Mouse (Mus musculus) cerebellum, adult 2 months (tissue): ENCODE measurements at regions not wholly inside any gene's neighbourhood (a gene's known extent, or its start where the extent isn't known, plus 50 kb on each side); places are given as distances from the start of the nearest gene placed in this dataset.

Experiments used
- DNase-seq, 2 experiments: peaks; one replicate each; pipeline ENCODE4 v3.0.0; 2021
- H3K27ac ChIP-seq: fragments of 200-500 bp; 2 replicates; pipeline ENCODE4 v1.5.1; 2012; ENCODE audit warnings: low read length, control low read depth, inconsistent platforms; ENCODE audit not compliant: insufficient read depth
- H3K27me3 ChIP-seq: fragments of 200-500 bp; 2 replicates; pipeline ENCODE4 v1.6.1; 2012; ENCODE audit warnings: inconsistent platforms, mild to moderate bottlenecking, low read length, moderate library complexity; ENCODE audit not compliant: control insufficient read depth, insufficient read depth
- H3K4me1 ChIP-seq: fragments of 200-500 bp; 2 replicates; pipeline ENCODE4 v1.6.1; 2011; ENCODE audit warnings: low read length; ENCODE audit not compliant: control insufficient read depth, insufficient read depth
- H3K4me3 ChIP-seq: fragments of 200-500 bp; replicated peaks from 2 replicates; pipeline ENCODE3; 2011; ENCODE audit warnings: mild to moderate bottlenecking, low read depth, low read length, control low read depth; ENCODE audit not compliant: insufficient read depth
- CTCF ChIP-seq: fragments of 200-500 bp; IDR thresholded peaks from 2 replicates; pipeline ENCODE4 v1.5.1; 2011; ENCODE audit warnings: low read depth, mild to moderate bottlenecking, control low read depth, low read length, moderate library complexity, borderline replicate concordance; ENCODE audit not compliant: insufficient read depth
- POLR2A ChIP-seq: fragments of 200-500 bp; IDR thresholded peaks from 2 replicates; pipeline ENCODE4 v1.6.1; 2011; ENCODE audit warnings: low read length, control low read depth, borderline replicate concordance; ENCODE audit not compliant: insufficient read depth
- WGBS: fragments of 180-500 bp; shearing (Covaris S2); methylation state at CpG from one replicate; pipeline ENCODE4 v1.1.7; 2018; 5-methylcytosine and 5-hydroxymethylcytosine counted together

DNA sequence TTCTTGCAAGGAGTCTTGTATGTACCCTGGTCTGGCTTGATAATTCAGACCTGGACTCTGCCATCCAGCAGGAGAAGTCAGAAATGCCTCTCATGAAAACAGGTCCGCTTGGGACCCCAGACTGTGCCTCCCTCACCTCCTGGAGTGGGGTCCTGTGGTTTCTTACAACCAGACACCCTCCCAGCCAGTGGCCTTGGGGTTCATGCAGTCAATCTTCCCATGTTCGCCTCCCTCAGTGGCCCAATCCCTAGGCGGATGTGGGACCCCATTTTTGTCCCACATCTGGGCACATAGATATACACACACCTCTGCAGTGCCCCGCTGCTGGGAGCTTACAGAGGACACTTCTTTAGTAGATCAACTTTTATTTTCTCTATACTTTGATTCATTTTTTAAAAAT lies 217.7 kb downstream of the Lrfn2 start:
- Histone ChIP-seq H3K4me1 (peaks cover 22% of the 10 kb centered on the region), H3K27ac (no peak overlapping the region), H3K4me3 (no peak overlapping the region), H3K27me3 (no peaks in the 10 kb centered on the region)
- DNase-seq: no peak
- TF ChIP-seq POLR2A: no peak
- 95% methylated on average over 4 of the region's 4 CpGs for WGBS

DNA sequence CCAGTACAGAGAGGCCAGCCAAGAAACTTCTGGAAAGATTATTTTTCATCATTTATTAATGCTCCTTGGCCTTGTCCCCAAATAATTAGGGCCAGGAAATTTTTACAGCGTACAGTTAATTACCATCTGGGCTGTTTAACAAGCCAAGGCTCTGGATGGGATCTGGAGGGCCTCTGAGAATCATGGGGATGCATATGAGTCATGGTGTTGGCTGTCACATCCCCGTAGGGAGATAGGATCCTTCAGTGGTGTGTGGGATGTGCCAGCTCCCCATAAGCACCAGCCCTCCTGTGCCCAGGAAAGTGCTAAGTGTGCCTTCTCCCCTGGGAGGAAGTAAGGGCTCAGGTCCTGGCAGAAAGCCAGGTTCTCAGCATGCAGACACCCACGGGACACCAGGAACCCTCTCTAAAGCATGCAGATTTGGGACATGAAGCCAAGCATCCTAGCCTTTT lies 218.8 kb downstream of the Lrfn2 start:
- TF ChIP-seq POLR2A (no peak), CTCF (no peak)
- DNase-seq: peak; percentile 58 to 75
- Histone ChIP-seq H3K4me3 (no peak overlapping the region), H3K27ac (no peak overlapping the region), H3K4me1 (peaks cover 26% of the 10 kb centered on the region), H3K27me3 (no peaks in the 10 kb centered on the region)
- WGBS: 11% methylated on average over 3 of the region's 3 CpGs

DNA sequence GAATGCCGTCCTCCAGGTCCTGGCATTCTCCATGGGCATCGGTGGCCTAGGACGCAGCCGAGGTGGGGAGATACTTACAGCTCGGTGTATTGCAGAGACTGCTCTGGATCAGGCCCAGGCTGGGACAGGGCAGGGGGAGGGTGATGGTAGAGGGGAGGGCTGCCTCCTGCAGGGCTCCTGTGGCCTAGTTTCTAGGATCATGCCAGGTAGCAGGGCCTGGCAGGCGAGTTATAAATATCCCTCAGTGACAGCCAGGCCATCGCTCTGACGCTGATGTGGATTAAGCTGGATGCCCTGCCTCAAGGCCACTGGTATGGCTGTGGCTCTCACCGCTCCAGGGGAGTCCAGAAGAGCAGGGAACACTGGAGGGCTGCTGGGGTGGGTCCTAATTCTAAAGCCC lies 221.8 kb downstream of the Lrfn2 start:
- TF ChIP-seq CTCF: no peak
- WGBS: 38% methylated on average over 9 of the region's 9 CpGs
- H3K4me3 ChIP-seq: no peak overlapping the region

DNA sequence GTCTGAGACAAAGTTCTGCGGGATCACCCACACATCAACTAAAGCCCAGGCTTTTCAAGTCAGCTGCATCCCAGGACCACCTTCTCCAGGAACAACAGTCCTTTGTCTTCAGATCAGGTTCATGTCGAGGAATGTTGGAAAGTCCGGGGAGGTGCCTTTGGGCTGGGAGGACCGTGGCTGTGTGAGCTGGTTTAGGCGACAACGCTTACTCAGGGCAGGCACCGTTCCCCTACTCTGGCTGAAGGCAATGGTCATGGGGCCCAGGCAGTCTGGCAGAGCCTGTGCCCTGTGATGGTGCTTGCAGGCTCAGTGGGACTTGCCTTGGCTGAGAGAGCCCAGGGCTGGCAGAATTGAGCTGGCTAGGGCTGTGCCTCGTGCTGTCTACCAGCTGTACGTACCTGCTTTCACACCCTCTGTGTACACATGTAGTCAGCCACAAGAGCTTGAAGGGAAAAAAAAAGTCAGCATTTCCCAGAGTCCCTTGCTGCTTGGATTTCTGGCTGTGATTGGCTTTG lies 222.9 kb downstream of the Lrfn2 start:
- Histone ChIP-seq H3K4me1 (peaks cover 26% of the 10 kb centered on the region), H3K27ac (no peak overlapping the region), H3K27me3 (no peaks in the 10 kb centered on the region), H3K4me3 (no peak overlapping the region)
- DNase-seq: peak in 1 of 2 experiments; percentile 24
- TF ChIP-seq POLR2A (no peak), CTCF (no peak)
- WGBS: 67% methylated on average over 9 of the region's 9 CpGs

More for the DNA sequence above, 221.8 kb downstream of the Lrfn2 start:
- DNase-seq: peak in 1 of 2 experiments; percentile 45
- Histone ChIP-seq H3K27ac (no peak overlapping the region), H3K27me3 (no peaks in the 10 kb centered on the region), H3K4me1 (peaks cover 26% of the 10 kb centered on the region)

DNA sequence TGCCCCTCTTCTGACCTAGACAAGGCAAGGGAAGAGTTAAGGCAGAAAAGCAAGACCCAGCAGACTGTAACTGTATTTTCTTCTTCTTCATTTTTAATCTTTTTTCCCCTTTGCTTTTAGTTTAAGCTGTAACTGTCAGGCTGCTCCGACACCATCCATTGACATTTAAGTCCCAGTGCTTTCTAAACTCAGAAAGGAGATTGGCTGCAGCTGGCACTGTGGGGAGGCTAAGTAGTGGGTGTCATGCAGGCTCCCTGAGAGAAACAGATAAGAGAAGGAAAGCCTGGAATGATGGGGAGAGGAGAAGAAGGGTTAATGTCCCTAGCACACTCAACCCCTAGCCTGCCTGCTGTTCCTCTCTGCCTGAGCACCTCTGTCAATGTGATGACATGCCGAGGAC lies 225.4 kb downstream of the Lrfn2 start:
- Histone ChIP-seq H3K27me3 (no peaks in the 10 kb centered on the region), H3K4me1 (peaks cover 17% of the 10 kb centered on the region), H3K27ac (no peak overlapping the region), H3K4me3 (no peak overlapping the region)
- DNase-seq: no peak
- 95% methylated on average over 2 of the region's 2 CpGs for WGBS
- no peak for TF ChIP-seq POLR2A
- TF ChIP-seq CTCF: no peak

DNA sequence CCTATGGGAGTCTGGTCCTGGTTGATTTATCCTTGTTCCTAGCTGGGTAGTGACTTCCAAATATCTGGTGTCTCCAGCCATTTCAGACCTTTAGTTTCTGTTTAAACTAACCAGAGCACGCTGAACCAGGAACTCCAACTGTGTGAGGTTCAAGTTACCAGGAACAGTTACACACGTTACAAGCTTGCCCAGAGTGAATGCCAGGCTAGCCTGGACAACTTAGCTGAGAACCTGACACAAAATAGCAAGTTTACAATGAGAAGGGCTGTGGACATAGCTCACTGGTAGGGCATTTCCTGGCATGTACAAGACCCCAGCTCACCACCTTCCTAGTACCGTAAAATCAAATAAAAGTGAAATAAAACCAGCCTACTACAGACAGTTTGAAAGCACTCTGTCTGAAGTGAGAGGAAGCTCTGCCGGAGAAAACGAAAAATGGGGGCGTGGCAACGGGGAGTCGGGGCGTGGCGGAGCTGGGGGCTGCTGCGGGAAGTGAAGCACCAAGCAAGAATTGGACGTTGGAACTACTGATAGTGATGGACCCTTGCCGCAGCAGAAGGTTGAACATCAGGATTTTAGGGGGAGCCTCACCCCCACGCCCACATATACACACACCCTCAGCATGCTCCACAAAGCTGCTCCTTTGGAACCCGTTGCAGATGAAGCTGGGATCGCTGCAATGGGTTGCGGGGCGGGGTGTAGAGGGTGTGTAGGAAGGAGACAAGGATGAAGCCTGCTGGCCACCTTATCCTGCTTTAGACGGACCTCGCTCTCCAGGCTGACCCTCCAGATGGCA lies 239.3 kb downstream of the Lrfn2 start:
- Histone ChIP-seq H3K4me3 (peak overlapping the region; percentile 4), H3K4me1 (peaks cover 8% of the 10 kb centered on the region), H3K27me3 (no peaks in the 10 kb centered on the region; the same call in 1 of the 2 replicates), H3K27ac (no peak overlapping the region)
- DNase-seq: no peak
- TF ChIP-seq POLR2A (no peak), CTCF (no peak)
- WGBS: 10% methylated on average over 20 of the region's 20 CpGs

DNA sequence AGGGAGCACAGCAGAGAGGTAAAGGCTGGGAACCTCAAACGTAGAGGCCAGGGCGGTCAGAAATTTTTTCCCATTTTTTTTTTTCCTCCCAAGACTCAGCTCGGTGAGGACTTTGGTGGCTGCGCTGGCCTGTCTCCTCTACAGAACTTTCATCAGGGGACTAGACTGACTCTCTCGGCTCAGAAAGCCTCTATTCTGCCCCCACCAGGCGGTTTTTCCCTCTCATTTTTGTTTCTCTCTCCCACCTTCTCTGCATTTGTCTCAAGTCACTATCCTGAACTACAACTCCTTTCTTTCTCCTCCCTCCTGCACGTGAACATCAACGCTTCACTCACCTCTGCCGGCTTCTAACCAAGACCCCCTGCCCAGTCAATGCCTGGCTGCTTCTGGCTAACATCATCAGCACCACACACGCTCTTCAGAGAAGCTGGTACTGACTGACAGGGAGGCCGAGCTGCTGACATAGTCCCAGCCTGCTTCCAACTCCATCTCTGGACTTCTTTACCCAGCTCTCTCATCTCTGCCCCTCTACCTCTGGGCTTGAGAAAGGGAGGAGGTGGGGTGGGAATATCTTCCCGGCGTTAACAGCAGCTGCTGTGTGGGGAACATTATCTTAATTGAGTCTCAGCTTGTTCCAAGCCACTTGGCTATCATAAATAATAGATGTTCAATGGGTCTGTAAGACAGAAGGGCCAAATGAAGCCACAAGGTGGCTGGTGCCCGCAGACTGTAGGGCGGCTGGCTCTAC lies 240.0 kb downstream of the Lrfn2 start:
- no peak for DNase-seq
- H3K4me1 ChIP-seq: peaks cover 8% of the 10 kb centered on the region
- WGBS: 15% methylated on average over 15 of the region's 15 CpGs
- H3K27ac ChIP-seq: no peak overlapping the region
- H3K4me3 ChIP-seq: no peak overlapping the region
- no peak for TF ChIP-seq POLR2A
- peak; percentile 8; the same call in 1 of the 2 replicates for TF ChIP-seq CTCF
- H3K27me3 ChIP-seq: no peaks in the 10 kb centered on the region; the same call in 1 of the 2 replicates
